Mouse (Mus musculus) naive thymus-derived CD4-positive, alpha-beta T cell, adult 2 months (primary cell): ENCODE results near the gene Cbarp.

Source experiments
- DNase-seq: peaks from one replicate; pipeline ENCODE4 v3.0.0-alpha.2; 2011; ENCODE audit warnings: low read depth

The Cbarp gene

DNA sequence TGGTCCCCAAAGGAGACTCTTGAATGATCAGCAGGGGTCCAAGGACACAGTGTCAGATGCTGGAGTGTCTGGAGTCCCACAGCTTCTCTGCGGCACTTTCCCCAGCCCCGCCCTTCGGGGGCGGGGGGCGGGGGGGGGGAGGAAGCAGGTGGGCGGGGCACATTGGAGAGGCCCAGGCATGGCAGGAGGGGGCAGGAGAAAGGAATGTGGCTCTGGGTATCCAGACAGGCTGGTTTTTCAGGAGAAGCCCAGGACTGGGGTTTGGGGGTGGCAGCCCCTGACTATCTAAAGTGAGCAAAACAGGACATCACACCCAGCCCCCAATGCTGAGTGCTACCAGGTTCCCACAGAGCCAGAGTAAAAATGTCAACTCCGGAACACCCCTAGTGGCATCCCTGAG, 43.4 kb downstream of the Cbarp start:
- DNase-seq = no peak

DNA sequence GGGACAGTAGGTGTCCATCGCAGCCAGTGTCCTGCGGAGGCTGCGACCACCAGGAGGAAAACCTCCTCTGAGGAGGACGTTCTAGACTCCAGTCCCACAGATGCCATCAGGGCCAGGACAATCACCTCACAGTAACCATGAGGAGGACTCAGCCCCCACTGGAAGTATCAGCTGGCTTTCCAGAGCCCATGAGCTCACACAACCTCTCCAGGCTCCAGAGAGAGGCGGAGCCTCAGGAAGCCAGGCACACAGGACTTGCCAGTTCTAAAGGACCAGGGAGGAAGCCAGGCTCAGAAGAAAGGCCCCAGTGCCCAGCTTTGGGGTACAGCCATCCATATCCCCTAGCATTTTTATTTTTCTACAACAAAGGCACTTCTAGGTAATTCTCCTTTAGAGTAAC, 45.1 kb downstream of the Cbarp start:
- no peak for DNase-seq

DNA sequence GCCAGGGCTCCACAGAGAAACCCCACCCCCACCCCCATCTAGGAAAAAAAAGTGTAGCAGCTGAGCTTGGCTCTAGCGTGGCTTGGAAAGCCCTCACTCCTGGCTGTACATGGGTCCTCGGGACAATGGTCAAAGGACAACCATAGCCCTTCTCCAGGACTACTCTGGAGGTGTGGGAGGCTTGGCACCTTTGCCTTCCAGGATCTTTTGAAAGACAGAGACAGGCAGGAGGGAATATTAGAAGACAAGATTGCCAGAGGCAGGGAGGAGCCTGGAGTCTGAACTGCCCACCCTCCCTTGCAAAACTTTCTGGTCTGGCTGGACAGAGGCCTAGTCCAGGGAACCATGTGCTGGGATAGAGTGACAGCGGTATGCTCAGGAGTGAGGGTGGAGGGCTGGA, 46.0 kb downstream of the Cbarp start:
- no peak for DNase-seq

GRCm38 (mm10) chr10:80094085-80094484, 46.5 kb downstream of the Cbarp start:
- no peak for DNase-seq

GRCm38 (mm10) chr10:80092690-80093089, 47.9 kb downstream of the Cbarp start:
- no peak for DNase-seq

DNA sequence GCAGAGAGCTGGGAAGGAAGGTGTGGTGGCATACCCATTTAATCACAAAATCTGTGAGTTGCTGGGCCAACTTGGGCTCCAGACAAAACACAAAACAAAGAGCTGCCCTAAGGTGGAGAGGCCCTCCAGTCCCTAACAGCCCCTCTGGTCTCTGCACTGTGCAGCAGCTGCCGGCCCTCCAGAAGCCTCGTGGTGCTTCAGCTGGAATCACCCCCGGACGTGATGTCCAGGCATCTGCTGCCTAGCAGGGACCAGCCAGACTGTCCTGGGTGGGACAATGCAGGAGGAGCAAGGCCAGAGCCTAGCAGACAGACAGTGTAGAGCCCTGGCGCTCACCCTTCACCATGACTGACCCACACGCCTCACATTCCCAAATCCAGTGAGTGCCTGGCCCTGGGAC, 49.1 kb downstream of the Cbarp start:
- no peak for DNase-seq

DNA sequence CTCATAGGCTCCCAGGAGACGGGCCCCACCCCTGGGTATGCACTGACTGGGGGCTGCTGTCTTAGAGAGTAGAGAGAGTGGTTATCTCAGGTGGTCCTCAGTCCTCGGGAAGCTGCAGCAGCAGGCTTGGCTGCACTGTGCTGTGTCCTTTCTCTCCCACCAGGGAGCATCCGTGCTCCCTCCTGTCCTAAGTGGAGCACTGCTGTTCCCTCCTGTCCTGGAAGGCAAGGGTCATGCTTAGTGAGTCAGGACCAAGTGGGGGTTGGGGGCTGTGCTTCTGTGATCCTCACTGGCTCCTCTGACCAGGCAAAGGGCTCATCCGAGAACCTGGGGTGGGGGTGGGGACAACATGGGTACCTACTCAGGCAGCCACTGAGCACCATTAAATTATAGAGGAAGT, 51.5 kb downstream of the Cbarp start:
- no peak for DNase-seq

DNA sequence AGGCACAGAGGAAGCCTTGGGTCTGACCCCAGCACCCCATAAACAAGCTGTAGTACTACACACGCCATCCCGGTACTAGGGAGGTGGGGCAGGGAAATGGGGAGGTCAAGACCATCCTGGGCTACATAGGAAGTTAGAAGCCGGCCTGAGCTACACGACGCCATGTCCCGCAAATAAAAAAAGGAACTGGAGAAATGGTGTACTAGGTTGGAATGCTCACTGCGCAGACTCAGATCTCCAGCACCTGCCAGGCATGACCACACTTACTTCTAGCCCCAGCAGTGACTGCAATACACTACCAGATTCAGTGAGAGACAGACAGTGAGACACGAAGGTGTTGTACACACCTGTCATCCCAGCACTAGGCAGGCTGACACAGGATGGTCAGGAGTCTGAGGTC, 53.2 kb downstream of the Cbarp start:
- DNase-seq = no peak

DNA sequence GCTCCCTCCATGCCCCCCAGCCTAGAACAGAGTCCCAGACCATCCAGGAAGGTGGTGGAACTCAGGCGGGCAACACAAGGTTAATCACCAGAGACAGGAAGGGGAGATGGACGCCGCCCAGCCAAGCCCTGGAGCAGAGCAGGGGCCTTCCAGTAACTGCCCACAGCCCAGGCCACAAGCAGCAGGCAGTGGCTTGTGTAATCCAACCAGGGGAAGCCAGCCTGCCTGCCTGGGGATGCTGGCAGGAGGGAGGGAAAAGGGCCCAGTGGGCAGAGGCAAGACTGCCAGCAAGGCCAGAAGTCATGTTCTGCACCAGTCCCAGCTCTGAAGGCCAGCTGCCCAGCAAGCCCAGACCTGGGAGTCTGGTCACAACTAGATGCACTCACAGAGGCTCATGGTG, 53.8 kb downstream of the Cbarp start:
- DNase-seq = no peak

DNA sequence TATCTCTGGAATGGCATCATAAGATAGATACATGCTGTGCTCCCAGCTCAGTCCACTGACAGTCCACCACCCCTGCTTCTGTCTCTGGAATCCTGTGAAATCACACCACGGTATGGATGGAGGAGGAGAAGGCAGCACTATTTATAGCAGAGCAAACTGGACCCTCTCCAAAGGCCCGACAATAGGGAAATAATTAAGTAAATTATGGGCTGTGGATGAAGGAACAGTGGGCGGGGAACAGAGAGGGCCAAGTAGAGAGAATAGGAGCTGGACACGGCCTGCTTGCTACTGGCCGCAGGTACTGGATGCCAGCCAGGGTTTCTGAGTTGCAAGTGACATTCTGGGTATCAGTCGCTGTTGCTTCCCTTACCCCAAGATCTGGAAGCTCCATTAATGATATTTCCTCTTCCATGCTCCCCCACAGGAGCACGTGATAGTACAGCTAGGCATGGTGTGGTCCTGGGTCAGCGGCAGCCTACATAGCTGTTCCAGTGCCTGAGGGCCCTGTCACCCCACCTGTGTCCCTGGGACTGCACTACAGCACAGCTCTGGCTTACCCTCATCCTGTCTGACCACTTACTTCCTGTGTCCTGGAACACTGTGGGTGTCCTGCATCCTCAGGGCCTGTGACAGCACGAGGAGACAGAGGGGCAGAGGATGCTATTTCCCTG, 55.7 kb downstream of the Cbarp start:
- DNase-seq = no peak

- no peak for DNase-seq
Measured at GRCm38 (mm10) chr10:80081075-80081474, 59.6 kb downstream of the Cbarp start.
